Mouse (Mus musculus) heart, embryonic 10.5 days (tissue): ENCODE results near the gene Gab2. TPM values are rescaled to one million over a fixed set of nuclear protein-coding genes. Genes with fewer than 3 reads are reported as not detected.

Experiments
- DNase-seq: peaks from one replicate; pipeline ENCODE4 v3.0.0-alpha.2; 2017; ENCODE audit warnings: low spot score
- H3K27ac ChIP-seq: fragments of 300-500 bp; sonication (generic); 2 replicates; pipeline ENCODE4 v1.5.1; 2016; ENCODE audit warnings: mild to moderate bottlenecking
- H3K27me3 ChIP-seq: fragments of 300-500 bp; sonication (generic); 2 replicates; pipeline ENCODE4 v1.6.1; 2016; ENCODE audit warnings: mild to moderate bottlenecking; ENCODE audit not compliant: poor library complexity, insufficient read depth, severe bottlenecking
- H3K36me3 ChIP-seq: fragments of 300-500 bp; sonication (generic); 2 replicates; pipeline ENCODE4 v1.6.1; 2016; ENCODE audit warnings: mild to moderate bottlenecking, moderate library complexity
- H3K4me1 ChIP-seq: fragments of 300-500 bp; sonication (generic); 2 replicates; pipeline ENCODE4 v1.6.1; 2016; ENCODE audit warnings: mild to moderate bottlenecking
- H3K4me3 ChIP-seq: fragments of 300-500 bp; sonication (generic); 2 replicates; pipeline ENCODE4 v1.5.1; 2016; ENCODE audit warnings: mild to moderate bottlenecking, moderate library complexity
- H3K9me3 ChIP-seq: fragments of 300-500 bp; sonication (generic); 2 replicates; pipeline ENCODE4 v1.6.1; 2016; ENCODE audit warnings: mild to moderate bottlenecking, moderate library complexity
- WGBS: fragments of 180-500 bp; shearing (Covaris S2); methylation state at CpG from one replicate; pipeline ENCODE4 v1.1.7; 2016; 5-methylcytosine and 5-hydroxymethylcytosine counted together
- polyA plus RNA-seq: library from polyadenylated mRNA; unstranded; fragments of >200 nt; fragmentation: Nextera tagmentation; extraction: Ambion mirVana; gene quantifications from 2 replicates; pipeline ENCODE4 v1.2.1, GENCODE M21; 2016

Gab2 gene
- polyA plus RNA-seq, 1 experiment from 2014 or later, result 6.7 TPM

- 67% methylated on average over 3 of the region's 3 CpGs for WGBS
- H3K9me3 ChIP-seq, result no peaks in the 10 kb centered on the region
- H3K36me3 ChIP-seq, result no peaks in the 10 kb centered on the region
- H3K4me3 ChIP-seq, result no peak overlapping the region
- peaks cover 10% of the 10 kb centered on the region for H3K4me1 ChIP-seq
- peak; percentile 54 for DNase-seq
- H3K27ac ChIP-seq, result no peak overlapping the region
- 0 out of 2 replicates have a peak, but pooled peaks cover 6% of the 10 kb centered on the region for H3K27me3 ChIP-seq
These were observed 276.5 kb downstream of the Gab2 start for GRCm38 (mm10) chr7:97357840-97358239.

DNA sequence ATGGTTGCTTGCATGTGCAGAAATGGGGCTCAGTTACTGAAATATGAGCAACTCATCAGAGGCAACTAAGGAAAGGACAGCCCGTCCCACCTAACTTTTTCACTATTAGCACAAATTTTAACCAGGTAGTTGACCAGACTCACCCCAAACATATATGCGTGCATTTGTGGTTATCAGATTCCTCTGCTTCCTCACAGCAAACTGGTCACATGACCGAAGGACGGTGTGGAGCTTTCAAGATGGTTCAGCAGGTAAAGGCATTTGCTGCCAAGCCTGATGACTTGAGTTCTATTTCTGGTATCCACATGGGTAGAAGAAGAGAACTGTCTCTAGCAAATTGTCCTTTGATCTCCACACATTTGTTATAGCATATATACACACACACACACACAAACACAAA lies 277.0 kb downstream of the Gab2 start:
- 79% methylated on average over 4 of the region's 4 CpGs for WGBS
- peak; percentile 58 for DNase-seq
- H3K4me1 ChIP-seq, result peaks cover 10% of the 10 kb centered on the region

More for the DNA sequence above, 277.0 kb downstream of the Gab2 start:
- Histone ChIP-seq H3K27ac (no peak overlapping the region), H3K36me3 (no peaks in the 10 kb centered on the region), H3K9me3 (no peaks in the 10 kb centered on the region), H3K27me3 (0 out of 2 replicates have a peak, but pooled peaks cover 6% of the 10 kb centered on the region), H3K4me3 (no peak overlapping the region)

Other genes starting within 250 kb of the Gab2 start
- gene Nars2, start 130.1 kb upstream of the Gab2 start, polyA plus RNA-seq, result 22.1 and 22.5 TPM in 2 replicates